Mouse (Mus musculus) ES-E14 (cell line): ENCODE results near the gene Vps11.

Experiments
- CHD2 ChIP-seq: IDR thresholded peaks from 2 replicates; pipeline ENCODE4 v1.6.1; 2014; ENCODE audit warnings: mild to moderate bottlenecking, low read depth, low read length, inconsistent platforms
- HCFC1 ChIP-seq: IDR thresholded peaks from 2 replicates; pipeline ENCODE4 v1.6.1; 2012; ENCODE audit warnings: low read length, inconsistent platforms, borderline replicate concordance; ENCODE audit not compliant: insufficient read depth
- ZC3H11A ChIP-seq: IDR thresholded peaks from 2 replicates; pipeline ENCODE4 v1.6.1; 2012; ENCODE audit warnings: low read depth, mild to moderate bottlenecking, inconsistent platforms, low read length, borderline replicate concordance
- ZNF384 ChIP-seq: IDR thresholded peaks from 2 replicates; pipeline ENCODE4 v1.6.1; 2012; ENCODE audit warnings: low read depth, low read length, inconsistent platforms

GRCm38 (mm10) chr9:44410647-44411336 is 49.3 kb upstream of the Vps11 start:
- TF ChIP-seq ZNF384: no peak
- 0 out of 2 replicates have a peak, but pooled peaks have one; percentile 40 for TF ChIP-seq CHD2
- no peak for TF ChIP-seq ZC3H11A
- no peak for TF ChIP-seq HCFC1
